Mouse (Mus musculus) cerebral cortex, adult 2 months (tissue): ENCODE data around the gene St6galnac5.

ENCODE experiments used
- WGBS: fragments of 180-500 bp; shearing (Covaris S2); methylation state at CpG from one replicate; pipeline ENCODE4 v1.1.7; 2018; 5-methylcytosine and 5-hydroxymethylcytosine counted together

St6galnac5 gene

GRCm38 (mm10) chr3:152950299-152950698 is 31.7 kb downstream of the St6galnac5 start:
- WGBS: 93% methylated on average over 5 of the region's 5 CpGs

- whole genome bisulfite sequencing: 91% methylated on average over 15 of the region's 15 CpGs
Observed at GRCm38 (mm10) chr3:152949233-152949777, 32.7 kb downstream of the St6galnac5 start.

- WGBS: 89% methylated on average over 7 of the region's 7 CpGs
Observed at GRCm38 (mm10) chr3:152948556-152948955, 33.5 kb downstream of the St6galnac5 start.

GRCm38 (mm10) chr3:152947031-152947640 is 34.9 kb downstream of the St6galnac5 start:
- WGBS: 77% methylated on average over 11 of the region's 11 CpGs

GRCm38 (mm10) chr3:152944766-152945165 is 37.3 kb downstream of the St6galnac5 start:
- 64% methylated on average over 3 of the region's 3 CpGs for WGBS

GRCm38 (mm10) chr3:152942985-152943384 is 39.1 kb downstream of the St6galnac5 start:
- WGBS: 78% methylated on average over 11 of the region's 11 CpGs

DNA sequence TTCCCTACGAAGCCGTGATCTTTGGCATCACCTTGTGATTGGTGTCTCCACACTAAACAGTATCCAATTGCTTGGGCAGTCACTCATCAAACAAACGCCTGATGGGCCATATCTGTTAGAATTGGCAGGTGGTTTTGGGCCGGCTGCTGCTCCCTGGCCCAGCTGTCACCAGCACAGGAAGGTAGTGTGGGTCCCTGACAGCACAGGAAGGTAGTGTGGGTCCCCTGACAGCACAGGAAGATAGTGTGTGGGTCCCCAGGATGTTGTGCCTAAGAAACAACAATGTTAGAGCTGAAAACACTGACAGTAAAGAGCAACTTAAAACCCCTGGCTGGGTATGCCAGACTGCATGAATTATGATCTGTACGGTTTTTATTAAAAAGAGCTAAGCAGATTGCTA is 40.4 kb downstream of the St6galnac5 start:
- WGBS: 85% methylated on average over 5 of the region's 5 CpGs

DNA sequence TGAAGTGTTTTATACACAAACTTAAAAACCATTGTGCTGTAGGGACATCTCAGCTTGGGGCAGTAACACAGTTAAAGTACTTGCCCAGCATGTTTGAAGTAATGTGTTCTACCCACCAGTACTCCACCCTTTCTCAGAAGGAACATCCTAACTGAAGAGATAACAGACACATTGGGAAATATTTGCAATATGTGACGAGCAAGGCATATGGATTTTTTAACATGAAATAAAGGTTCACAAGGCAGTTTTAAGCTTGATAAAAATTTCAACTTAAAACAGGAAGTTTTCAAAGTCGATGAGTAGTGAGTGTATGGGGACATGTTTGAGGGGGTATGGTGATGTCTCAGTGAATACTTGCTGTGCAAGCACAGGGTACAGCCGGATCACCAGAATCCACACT is 45.7 kb downstream of the St6galnac5 start:
- 79% methylated on average over 3 of the region's 3 CpGs for WGBS

- 96% methylated on average over 3 of the region's 3 CpGs for WGBS
Observed at GRCm38 (mm10) chr3:152933737-152934136, 48.3 kb downstream of the St6galnac5 start.

DNA sequence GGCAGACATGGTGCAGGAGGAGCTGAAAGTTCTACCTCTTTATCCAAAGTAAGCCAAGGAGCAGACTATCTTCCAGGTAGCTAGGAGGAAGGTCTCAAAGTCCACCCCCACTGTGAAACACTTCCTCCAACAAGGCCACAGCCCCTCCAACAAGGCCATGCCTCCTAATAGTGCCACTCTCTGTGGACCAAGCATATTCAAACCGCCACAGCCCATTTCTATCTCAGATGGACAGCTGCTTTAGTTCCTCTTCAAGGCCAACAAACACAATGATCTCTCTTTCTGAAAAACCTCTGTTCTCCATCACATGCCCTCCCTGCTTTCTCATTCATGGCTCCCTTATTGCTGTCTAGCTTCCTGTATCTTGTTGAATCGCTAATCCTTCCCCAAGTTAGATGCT is 49.5 kb downstream of the St6galnac5 start:
- WGBS: 63% methylated on average over 2 of the region's 2 CpGs

DNA sequence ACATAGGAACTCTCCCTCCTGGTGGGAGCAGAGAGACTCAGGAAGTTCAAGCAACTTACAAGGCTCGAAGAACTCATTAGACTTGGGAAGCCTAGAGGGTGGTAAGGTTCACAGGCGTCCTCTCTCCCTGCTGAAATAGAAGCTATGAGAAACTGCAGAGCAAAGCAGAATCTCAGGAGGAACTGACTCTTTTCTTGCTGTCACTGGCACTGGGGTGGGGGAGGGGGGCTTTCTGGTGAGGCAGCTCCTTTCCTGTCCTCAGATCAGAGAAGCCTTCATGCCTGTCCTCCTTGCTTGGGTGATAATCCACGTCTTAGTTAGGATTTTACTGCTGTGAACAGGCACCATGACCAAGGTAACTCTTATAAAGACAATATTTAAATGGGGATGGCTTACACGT is 50.0 kb downstream of the St6galnac5 start:
- 72% methylated on average over 4 of the region's 4 CpGs for WGBS

DNA sequence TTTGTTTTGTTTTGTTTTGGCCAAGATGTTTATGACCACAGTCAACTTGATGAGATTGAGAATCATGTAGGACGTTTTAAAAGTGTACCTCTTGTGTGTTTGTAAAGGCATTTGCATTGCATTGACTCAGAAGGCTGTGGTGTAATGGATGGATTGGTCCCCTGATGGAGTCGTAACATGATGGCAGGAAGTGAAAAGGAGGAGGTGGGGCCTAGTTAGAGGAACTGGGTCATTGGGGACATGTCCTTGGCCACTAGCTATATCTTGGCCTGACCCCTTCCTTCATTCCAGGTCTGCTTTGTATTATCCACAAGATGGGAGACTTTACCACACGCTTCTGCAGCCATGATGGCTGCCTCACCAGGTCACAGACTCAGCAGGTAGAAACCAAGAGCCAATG is 50.7 kb downstream of the St6galnac5 start:
- WGBS: 87% methylated on average over 3 of the region's 3 CpGs

DNA sequence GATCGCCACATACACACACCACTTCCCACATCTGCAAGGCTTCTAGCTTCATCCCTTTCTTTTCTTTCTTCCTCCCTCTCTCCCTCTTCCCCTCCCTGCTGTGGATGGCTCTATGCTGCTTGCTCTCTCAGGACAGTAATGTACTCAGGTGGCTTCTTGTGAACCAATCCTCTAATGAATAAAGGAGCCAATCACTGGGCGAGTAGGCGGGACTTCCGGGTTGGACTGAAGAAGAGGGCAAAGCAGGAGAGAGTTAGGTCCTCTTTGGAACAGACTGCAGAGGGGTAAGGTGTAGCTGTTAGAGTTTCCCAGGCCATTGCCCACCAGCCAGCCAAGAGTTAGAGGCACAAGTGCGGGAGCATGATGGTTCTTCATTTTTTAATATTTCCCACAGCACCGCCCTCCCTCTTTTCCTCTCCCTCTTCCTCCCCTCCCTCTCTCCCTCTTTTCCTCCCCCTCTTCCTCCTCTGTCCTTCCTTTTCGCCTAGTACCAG is 52.2 kb downstream of the St6galnac5 start:
- WGBS: 86% methylated on average over 7 of the region's 7 CpGs

DNA sequence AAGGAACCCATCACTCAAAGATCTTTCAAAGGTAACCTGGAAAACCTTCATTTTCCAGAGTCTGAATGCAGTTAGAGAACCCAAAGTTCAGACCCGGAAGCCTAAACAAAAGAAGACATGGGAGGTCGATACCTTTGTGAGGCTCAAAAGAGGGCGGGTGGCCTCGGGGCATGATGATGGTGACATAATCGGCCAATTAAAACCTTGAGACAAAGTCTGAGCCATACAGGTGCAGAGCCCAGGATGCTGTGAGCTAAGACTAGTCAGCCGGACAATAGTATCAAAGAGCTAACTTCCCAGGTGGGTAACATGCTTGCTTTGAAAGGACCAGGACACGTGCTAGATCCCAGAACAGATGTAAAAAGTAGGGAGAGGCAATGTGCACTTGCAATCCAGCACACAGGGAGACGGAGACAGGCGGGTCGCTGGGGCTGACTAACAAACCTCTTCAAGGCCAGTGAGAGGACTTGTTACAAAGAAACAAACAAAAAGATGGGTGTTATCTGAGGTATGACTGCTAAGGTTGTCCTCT is 52.7 kb downstream of the St6galnac5 start:
- WGBS: 70% methylated on average over 10 of the region's 10 CpGs

DNA sequence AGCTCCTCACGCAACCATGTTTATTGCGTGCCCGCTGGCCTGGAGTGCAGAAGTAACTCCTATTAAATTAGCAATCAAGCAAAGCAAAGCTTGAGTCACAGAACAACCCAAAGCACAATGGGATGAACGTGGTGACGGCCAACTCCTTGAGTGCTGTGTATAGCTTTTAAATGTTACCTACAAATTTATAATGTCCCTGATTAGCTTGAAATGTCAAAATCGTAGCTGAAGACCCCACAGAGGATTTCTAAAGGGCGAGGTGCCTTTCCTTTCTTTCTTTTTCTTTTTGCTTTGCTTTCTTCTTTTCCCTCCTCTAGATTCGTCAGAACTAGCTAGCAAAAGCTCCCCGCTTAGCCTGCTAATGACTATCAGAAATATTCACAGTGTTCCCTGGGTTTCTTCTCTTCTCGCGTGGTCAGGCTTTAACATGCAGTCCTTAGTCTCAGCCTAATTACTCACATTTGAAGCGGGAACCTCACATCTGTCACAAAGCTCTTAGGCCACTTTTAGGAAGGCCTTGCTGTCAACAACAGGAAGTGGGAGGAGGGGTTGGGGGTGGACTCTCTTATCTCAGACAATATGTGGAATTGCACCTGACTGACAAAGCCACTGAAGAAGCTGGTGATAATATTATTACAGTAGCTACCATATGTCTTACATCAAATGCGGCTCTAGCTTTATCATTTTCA is 53.6 kb downstream of the St6galnac5 start:
- 71% methylated on average over 13 of the region's 13 CpGs for WGBS

DNA sequence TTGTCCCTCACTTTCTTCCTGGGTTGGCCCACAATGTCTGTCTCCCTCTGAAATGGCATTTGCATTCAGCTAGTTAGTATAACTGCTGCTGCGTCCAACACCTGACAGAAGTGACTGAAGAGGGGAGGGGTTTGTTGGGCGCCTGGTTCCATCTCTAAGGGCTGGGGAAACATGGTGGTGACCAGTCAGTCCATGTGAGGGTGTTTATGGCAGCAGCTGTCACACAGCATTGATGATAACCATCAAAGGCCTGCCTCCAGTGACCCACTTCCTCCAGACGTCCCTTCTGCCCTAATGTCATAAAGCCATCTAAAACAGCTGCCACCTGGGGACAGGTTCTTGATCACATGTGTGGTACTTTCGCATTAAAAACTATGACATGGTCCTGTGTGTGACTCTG is 55.9 kb downstream of the St6galnac5 start:
- 88% methylated on average over 4 of the region's 4 CpGs for WGBS

- WGBS: 91% methylated on average over 8 of the region's 8 CpGs
Observed at GRCm38 (mm10) chr3:152925364-152925763, 56.7 kb downstream of the St6galnac5 start.

DNA sequence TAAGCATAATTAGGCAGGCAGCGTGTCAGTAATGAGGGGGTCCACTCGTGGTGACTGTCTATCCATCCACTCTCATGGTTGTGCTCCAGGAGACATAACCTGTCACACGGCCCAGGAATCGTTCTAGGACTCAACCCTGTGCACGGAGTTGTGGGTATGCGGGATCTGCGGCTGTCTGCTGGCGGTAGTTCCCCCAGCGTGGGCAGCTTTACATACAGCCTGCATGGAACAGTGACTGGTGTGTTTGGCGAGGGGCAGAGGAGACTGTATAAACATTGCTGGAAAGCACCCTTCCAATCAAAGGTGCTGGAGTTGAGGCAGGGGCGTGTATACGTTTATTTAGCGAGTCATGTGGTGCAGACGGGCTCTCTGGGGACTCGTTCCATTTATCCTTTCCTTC is 58.5 kb downstream of the St6galnac5 start:
- WGBS: 75% methylated on average over 15 of the region's 15 CpGs

GRCm38 (mm10) chr3:152920365-152920764 is 61.7 kb downstream of the St6galnac5 start:
- WGBS: 62% methylated on average over 3 of the region's 3 CpGs

- 79% methylated on average over 10 of the region's 10 CpGs for WGBS
Observed at GRCm38 (mm10) chr3:152919101-152919500, 62.9 kb downstream of the St6galnac5 start.

DNA sequence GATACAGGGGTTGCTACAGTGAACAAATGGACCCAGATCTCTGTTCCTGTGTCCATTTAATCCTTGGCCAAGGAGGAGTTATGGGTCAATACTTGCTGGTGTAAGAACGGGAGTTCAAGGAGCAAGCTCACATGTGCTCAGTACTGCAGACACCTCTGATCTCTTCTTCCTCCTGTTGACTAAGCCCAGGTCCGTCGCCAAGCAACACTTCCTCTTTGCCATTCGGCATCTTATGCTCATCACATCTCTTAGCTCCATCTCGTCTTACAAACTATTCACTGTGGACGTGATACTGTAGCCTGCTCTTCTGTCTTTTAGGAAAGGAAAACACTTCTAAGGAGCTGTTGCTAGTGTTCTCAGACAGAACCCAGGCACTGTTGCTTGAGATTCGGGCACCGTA is 64.5 kb downstream of the St6galnac5 start:
- 75% methylated on average over 8 of the region's 8 CpGs for WGBS

DNA sequence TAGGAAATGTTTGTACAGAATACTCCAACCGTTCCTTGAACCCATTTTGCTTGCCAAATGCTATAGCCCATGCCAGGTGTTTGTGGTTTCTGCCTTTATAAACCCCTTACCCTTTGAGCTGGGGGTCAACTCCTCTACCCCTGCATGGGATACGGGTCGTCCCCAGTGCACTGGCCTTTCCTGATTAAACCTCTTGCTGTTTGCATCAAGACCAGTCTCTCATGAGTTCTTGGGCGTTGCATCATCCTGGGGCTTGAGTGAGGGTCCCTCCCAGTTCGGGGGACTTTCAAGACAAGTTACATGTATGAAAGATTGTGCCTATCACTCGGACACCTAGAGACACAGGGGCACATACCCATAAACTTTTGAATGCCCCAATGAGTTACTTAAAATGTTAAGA is 67.7 kb downstream of the St6galnac5 start:
- WGBS: 86% methylated on average over 6 of the region's 6 CpGs

- 97% methylated on average over 3 of the region's 3 CpGs for WGBS
Observed at GRCm38 (mm10) chr3:152913625-152914024, 68.4 kb downstream of the St6galnac5 start.
